Comparison of ENCODE assay signal across 9 mouse cellular contexts in the genomic region with DNA sequence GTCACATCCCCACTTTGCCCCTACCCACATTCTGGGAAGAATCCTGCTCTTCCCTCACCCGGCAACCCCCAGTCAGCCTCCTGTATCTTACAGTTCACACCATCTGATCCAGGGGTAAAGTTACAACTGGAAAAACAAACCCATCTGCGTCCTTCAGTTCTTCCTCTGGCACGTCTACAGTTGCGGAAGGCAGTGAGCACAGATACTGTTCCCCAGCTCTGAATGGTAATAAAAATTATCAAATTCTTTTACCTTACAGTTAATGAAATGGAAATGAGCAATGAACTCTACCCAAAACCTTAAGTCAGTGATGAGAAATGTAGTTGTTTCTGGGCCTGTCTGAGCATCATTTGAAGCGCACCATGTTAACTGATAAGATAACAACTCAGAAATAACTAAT. TPM values are rescaled to one million over a fixed set of nuclear protein-coding genes. Genes with fewer than 3 reads are reported as not detected.
DNase-seq lines count a peak whose midpoint lies in the region; ATAC-seq and TF ChIP-seq lines count a peak whose summit lies in the region.
"Had no signal": no experiment of that assay in that cellular context is flagged by ENCODE, and none has a peak within 500 bp of the region (broad histone marks: within the 10 kb centered on the region; RNA-seq: fewer than 3 reads in every experiment).

No protein-coding gene starts in this region.

- H3K4me1 ChIP-seq in thymus, adult 2 months (replicated peaks; ENCODE audit: control insufficient read depth, insufficient read depth, low read length), result peaks cover 54% of the 10 kb centered on the region
- H3K4me1 ChIP-seq in hindbrain, postnatal 0 days (ENCODE audit: insufficient read depth, low read length), result peaks cover 16% of the 10 kb centered on the region
- peaks cover 11% of the 10 kb centered on the region; the same call in 1 of the 2 replicates for H3K4me1 ChIP-seq in neural tube, embryonic 12.5 days

- no peak for ATAC-seq in hindbrain, postnatal 0 days
- ATAC-seq in neural tube, embryonic 12.5 days (ENCODE audit: low FRiP score, low read depth), result no peak

- no peaks in the 10 kb centered on the region for H3K9me3 ChIP-seq in hindbrain, postnatal 0 days (ENCODE audit: low read length)
- no peaks in the 10 kb centered on the region for H3K9me3 ChIP-seq in neural tube, embryonic 12.5 days

- 85% methylated on average over 5 of the region's 5 CpGs for WGBS in thymus, adult 2 months
- 61% methylated on average over 5 of the region's 5 CpGs for WGBS in hindbrain, postnatal 0 days
- 68% methylated on average over 5 of the region's 5 CpGs for WGBS in neural tube, embryonic 12.5 days

- peak; percentile 26 for DNase-seq in cerebellum, adult 9-10 months
- DNase-seq in cerebellum, adult 11-12 months, result no peak
- DNase-seq in thymus, adult 2 months, result no peak
- DNase-seq in thymus, postnatal 14 days, result no peak
- DNase-seq in hindbrain, postnatal 0 days (ENCODE audit: low spot score), result peak; percentile 4
- DNase-seq in right cerebral cortex, adult 2 months (ENCODE audit: low spot score in 2 of 2), result no peak
- DNase-seq in cerebellum, postnatal 36 days, result no peak

- 0 out of 2 replicates have a peak overlapping the region, but pooled peaks have one; percentile 9 for H3K9ac ChIP-seq in hindbrain, postnatal 0 days (replicated peaks; ENCODE audit: low read length)
- no peak overlapping the region for H3K9ac ChIP-seq in neural tube, embryonic 12.5 days

- peak overlapping the region; percentile 97 for H3K27ac ChIP-seq in thymus, adult 2 months (ENCODE audit: control insufficient read depth, insufficient read depth, low read length)
- H3K27ac ChIP-seq in hindbrain, postnatal 0 days, result peak overlapping the region; percentile 94
- peak overlapping the region; percentile 88 for H3K27ac ChIP-seq in neural tube, embryonic 12.5 days

- H3K4me2 ChIP-seq in hindbrain, postnatal 0 days (ENCODE audit: low read depth, low read length), result no peak overlapping the region
- H3K4me2 ChIP-seq in neural tube, embryonic 12.5 days (replicated peaks), result no peak overlapping the region

- H3K36me3 ChIP-seq in thymus, adult 2 months (ENCODE audit: control insufficient read depth, insufficient read depth, low read length), result no peaks in the 10 kb centered on the region
- H3K36me3 ChIP-seq in hindbrain, postnatal 0 days (ENCODE audit: insufficient read depth, low read length), result no peaks in the 10 kb centered on the region
- no peaks in the 10 kb centered on the region for H3K36me3 ChIP-seq in neural tube, embryonic 12.5 days

- TF ChIP-seq CTCF in thymus, adult 2 months (IDR thresholded peaks at IDR 0.05; ENCODE audit: borderline replicate concordance, control insufficient read depth, extremely low read depth, insufficient read depth, low read length, poor library complexity), result no peak
- TF ChIP-seq CTCF in hindbrain, postnatal 0 days (IDR thresholded peaks at IDR 0.05; ENCODE audit: low read depth), result no peak

- H3K27me3 ChIP-seq in thymus, adult 2 months (ENCODE audit: control insufficient read depth, insufficient read depth, low read length), result no peaks in the 10 kb centered on the region
- no peaks in the 10 kb centered on the region for H3K27me3 ChIP-seq in hindbrain, postnatal 0 days (ENCODE audit: insufficient read depth, low read length)
- H3K27me3 ChIP-seq in neural tube, embryonic 12.5 days (replicated peaks), result no peaks in the 10 kb centered on the region

- H3K4me3 ChIP-seq in thymus, adult 2 months (ENCODE audit: control insufficient read depth, insufficient read depth, low read length), result no peak overlapping the region
- no peak overlapping the region for H3K4me3 ChIP-seq in hindbrain, postnatal 0 days (ENCODE audit: low read length)
- no peak overlapping the region for H3K4me3 ChIP-seq in neural tube, embryonic 12.5 days

- TF ChIP-seq POLR2A in thymus, adult 2 months (IDR thresholded peaks at IDR 0.05; ENCODE audit: control insufficient read depth, extremely low read depth, insufficient read depth, low read length, poor library complexity), result no peak

RNA-seq across cellular contexts. Expression of gene Atf7ip, which starts 38.1 kb away (rescaled TPM):
- 65.1 and 79.5 TPM in 2 replicates for polyA plus RNA-seq in thymus, adult 2 months (2012; rRNA removed)
- total RNA-seq in hindbrain, postnatal 0 days (2014; rRNA removed), result 39.4 and 42.8 TPM in 2 replicates
- polyA plus RNA-seq in hindbrain, postnatal 0 days (2015; fragmentation: Nextera tagmentation; extraction: Ambion mirVana), result 22.9 and 25.6 TPM in 2 replicates
- polyA plus RNA-seq in neural tube, embryonic 12.5 days (2016; fragmentation: Nextera tagmentation; extraction: Ambion mirVana), result 49.2 and 56.4 TPM in 2 replicates

RNA-seq across cellular contexts. Expression of gene E330021D16Rik, which starts 52.5 kb away (rescaled TPM):
- polyA plus RNA-seq in thymus, adult 2 months (2012; rRNA removed), result 0.12 and 0.14 TPM in 2 replicates
- total RNA-seq in hindbrain, postnatal 0 days (2014; rRNA removed), result not detected in 2 replicates
- not detected in 2 replicates for polyA plus RNA-seq in hindbrain, postnatal 0 days (2015; fragmentation: Nextera tagmentation; extraction: Ambion mirVana)
- polyA plus RNA-seq in neural tube, embryonic 12.5 days (2016; fragmentation: Nextera tagmentation; extraction: Ambion mirVana), result not detected in 2 replicates
- polyA plus RNA-seq: C2C12 had no signal

Comparison
In these comparisons a context has a peak if more than half of its experiments do, and no peak if none do; other contexts are left out.
1. DNase-seq: peak in cerebellum, adult 9-10 months (single experiment) and hindbrain, postnatal 0 days (single experiment); none in cerebellum, adult 11-12 months (single experiment), thymus, adult 2 months (single experiment), thymus, postnatal 14 days (single experiment), right cerebral cortex, adult 2 months (0 of 2) and cerebellum, postnatal 36 days (0 of 2).
2. Peak in every context shown above with its lines, with median percentiles within 50 percentile points of each other: H3K27ac ChIP-seq.